Mouse (Mus musculus) frontal cortex, postnatal 25 days (tissue): Measurements from ENCODE around the gene Cers2.
"Not testable (repeated sequence)": the region's sequence is repeated elsewhere in the genome, so short reads cannot be mapped to it uniquely, and the experiment has no call there.

Source experiments
- DNase-seq, 2 experiments: peaks; one replicate each; pipeline ENCODE4 v3.0.0; 2022; ENCODE audit warnings: low spot score in 2 of 2

Gene Cers2

DNA sequence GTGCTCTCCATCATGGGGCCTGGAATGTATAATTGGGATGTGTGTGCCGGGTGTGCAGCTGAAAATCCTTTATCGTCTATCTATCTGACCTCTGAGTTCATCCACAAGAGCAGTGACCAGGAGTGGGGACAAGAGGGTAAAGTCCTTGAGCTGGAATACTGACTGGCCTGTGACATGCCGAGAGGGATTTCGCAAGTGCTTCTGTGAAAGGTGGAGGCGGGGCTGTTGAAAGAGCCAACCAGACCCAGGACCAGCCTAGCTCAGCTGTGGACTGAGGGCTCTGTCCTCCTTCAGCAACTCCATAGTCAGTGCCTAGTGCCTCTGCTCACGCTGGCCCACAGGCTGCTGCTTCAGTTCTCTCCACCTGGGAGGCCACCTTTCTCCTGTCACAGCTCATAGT lies 4.0 kb downstream of the Cers2 start:
- DNase-seq: no peak

DNA sequence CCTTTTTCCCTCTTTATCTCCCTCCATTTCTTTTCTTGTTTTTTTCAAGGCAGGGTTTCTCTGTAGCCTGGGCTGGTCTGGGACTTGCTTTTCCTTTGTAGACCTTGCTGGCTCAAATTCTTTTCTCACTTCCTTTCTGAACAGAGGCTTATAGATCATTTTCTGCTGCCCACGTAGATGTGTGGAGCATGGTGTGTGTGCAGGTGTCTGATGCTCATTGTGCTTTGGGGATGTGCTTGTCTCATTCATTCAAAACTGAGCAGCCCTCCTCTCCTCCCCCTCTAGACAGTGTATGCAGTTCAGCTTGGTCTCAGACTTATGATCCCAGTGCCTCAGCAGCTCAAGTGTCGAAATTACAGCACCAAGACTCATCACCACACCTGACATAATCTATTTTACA lies 4.5 kb downstream of the Cers2 start:
- DNase-seq: no peak

DNA sequence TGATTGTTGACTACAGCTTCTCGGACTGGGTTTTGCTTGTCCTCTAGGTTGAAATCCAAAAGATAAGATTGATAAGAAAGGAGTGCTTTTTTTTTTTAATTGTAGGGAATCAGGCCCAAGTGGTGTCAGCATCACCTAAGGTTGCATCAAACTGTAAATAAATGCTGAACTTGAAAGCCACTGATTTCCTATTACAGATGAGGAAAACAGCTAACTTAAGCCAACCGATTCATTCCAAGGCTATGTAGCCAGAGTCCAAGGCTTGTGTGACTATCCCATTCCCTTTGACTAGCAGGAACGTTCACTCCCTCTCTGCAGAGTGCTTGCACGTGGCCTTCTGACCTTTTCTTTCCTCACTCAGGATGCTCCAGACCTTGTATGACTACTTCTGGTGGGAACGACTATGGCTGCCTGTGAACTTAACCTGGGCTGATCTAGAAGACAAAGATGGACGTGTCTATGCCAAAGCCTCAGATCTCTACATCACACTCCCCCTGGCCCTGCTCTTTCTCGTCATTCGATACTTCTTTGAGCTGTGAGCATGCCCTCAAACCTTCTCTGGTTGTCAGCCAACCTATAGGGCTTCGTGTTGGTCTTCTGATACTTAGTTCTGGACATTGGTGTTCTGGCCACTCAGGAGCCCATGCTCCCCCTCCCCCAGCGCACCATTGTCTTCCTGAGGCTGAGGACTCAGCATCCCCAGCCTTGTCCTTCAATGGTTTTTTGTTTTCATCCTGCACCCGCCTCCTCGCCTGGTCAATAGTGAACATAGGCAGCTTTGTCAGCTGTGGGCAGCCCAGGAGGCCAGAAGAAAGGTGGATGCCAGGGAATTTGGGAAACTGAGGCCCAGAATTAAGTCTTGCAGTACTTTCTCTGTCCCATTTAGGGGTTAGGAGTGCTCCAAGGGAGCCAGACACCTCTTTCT lies 5.4 kb downstream of the Cers2 start:
- DNase-seq: no peak

DNA sequence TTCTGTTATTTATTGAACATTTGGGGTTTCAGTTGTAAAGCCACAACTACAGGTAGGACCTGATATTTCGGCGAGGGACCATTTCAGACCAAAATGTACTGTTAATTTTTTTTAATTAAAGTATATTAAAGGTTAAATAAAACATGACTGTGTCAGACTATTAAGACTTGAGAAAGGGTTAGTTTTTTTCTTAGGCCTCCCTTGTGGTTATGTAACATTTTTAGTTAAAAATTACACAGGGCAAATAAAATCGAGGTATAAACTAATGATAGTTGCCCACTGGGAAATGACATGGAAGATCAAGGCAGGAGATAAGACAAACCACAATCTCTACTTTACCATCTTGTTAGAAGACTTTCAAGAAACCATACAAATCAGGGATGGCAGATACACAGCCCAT lies 8.8 kb downstream of the Cers2 start:
- no peak for DNase-seq

DNA sequence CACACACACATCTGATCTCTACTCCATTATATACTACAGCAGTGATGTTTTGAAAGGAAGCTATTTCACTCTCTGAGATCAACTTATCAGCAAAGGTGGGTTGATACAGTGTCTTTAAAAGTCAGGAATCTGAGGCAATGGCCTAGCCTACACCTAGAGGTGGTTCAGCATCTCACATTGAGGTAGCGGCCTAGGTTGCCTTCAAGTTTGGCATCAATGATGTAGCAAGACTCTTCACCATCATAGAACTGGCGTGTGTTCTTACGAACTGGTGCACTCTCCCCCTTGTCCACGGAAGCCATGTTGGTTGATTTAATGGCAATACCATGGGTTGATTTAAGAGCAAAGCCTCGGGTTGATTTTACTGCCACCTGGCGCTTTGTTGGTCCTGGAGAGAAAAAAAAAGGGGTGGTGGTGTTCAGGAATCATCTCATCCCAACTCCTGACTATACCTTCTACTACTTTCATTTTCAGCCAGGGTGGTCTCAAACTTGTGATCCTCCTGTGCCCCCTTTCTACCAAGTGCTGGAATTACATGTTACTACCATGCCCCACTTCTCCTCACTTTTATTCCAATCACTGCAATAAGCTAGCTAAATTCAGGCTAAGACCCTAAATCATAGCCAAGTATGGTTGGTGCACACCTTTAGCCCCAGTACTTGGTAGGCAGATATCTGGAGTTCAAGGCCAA lies 10.0 kb downstream of the Cers2 start:
- no peak for DNase-seq

DNA sequence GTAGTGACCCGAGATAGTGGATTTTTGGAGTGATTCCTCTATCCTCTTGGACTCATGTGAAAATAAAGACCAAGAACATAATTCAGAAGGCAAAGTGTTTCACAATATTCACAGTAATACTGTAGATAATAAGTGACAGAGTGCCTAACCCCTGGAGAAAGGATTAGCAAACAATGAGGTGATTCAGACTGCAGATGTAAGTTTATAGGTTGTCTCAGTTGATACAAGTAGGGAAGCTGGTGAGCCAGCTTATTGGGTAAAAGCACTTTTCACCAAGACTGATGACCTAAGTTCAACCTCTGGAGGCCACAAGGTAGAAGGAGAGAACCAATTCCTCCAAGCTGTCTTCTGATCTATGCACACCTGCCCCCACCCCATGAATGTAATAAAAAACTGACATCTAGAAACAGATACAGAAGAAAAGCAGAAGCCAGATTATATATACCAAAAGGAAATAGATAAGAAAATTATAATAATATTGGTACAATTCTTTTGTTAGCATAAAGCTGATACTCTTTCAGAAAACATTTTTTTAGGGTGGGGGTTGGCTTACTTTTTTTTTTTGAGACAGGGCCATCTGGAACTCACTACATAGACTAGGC lies 14.3 kb downstream of the Cers2 start:
- no peak for DNase-seq

DNA sequence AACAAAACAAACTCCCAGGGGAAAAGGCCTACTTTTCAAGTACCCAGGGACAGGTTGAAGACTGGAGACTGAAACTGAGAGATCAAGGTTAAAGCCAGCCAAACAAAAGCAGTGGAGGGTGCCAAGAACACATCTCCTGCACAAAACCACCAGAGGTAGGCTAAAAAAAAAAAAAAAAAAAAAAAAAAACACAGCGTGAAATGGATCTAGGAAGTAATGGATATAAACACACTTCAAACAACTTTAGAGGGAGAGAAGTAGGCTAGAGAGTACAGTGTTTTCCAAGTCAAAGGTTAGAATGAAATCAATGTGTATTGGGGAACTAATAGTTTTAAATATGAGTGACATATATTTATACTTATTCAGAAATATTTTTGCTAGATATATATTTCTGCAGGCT lies 16.9 kb downstream of the Cers2 start:
- no peak for DNase-seq

DNA sequence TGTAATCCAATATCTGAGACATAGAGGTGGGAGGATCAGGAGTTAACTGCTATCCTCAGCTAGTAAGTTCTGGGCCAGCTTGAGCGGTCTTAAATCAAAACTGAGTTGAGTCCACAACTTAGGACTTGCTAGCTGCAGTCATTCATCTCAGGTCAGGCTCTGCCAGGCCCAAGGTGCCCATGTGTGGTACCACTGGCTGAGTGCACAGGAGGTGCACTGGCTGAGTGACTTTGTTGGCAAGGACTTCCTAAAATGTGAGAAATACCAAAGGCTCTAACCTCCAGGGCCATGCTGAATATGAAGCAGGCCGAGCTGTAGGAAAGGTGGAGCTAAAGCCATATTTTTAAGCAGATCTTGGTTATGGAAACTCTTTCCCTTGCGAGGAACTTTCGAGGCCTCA lies 22.8 kb downstream of the Cers2 start:
- DNase-seq: no peak

DNA sequence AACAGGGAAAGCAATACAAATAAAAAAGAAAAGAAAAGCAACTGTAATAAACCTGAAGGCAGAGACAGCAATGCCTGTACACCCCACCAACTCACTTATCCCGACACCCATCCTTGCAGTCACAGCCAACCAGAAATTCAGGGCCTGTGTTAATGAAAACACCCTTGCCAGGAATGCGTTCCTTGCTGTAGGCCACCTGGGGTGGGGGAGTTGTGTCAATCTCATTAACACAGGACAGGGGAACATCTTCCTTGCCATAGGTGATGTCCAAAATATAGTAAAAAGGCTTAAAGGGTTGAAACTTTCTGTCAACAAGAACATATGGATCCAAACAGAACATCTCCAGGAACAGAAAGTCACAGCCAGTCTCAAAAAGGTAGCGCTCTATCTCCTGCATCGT lies 23.7 kb downstream of the Cers2 start:
- DNase-seq: no peak

DNA sequence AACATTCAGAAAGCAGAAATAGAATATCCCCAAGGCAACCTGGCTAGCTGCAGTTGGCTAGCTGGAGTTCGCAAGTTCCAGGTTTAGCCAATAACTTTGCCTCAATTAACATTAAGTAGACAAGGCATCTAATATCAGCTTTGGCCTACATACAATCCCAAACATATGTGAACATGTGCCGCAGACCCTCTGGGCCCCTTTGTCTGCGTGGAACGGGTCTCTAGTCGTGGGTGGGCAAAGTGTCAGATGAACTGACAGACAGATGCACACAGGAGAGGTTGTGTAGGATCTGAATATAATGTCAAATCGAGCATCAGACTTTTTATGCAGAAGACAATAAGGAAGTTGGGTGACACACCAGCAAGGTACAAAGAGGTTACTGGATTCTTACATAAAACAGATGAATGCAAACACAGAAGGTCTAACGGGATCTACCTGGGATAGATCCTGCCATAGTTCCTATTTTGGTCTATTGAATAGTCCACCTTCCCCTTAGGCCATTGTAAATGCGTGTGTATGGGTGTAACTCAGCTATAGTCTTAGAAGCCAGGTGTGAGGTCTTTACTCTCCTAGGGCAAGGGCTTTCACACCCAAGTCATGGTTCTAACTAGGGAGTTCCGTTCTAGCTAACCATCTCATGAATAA lies 28.9 kb downstream of the Cers2 start:
- DNase-seq: not testable (repeated sequence)

DNA sequence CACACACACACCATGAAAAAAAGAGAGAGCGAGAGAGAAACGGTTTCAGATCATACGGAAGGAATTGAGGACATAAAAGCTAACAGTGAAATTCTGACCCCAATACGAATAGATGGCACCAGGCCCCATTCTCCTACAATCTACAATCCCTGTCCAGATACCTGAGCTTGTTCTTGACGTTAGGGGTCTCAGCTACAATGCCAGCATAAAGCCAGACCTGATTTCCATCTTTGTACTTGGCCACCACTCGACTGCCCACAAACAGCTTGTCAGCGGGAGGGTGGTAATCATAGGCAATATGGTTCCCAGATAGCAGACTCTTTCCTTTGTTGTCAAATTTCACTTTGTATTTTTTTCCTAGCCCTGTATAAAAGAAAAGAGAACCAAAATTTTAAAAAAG lies 31.9 kb downstream of the Cers2 start:
- no peak for DNase-seq

DNA sequence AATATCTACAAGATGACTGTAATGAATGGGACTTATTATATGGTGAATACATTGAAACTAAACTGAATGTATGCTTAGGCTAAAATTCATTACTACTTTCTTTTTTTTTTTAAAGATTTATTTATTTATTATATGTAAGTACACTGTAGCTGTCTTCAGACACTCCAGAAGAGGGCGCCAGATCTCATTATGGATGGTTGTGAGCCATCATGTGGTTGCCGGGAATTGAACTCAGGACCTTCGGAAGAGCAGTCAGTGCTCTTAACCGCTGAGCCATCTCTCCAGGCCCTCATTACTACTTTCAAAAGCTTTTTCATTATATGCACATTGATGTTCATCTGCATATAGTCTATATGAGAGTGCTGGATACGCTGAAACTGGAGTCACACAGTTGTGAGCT lies 33.8 kb downstream of the Cers2 start:
- DNase-seq: not testable (repeated sequence)

DNA sequence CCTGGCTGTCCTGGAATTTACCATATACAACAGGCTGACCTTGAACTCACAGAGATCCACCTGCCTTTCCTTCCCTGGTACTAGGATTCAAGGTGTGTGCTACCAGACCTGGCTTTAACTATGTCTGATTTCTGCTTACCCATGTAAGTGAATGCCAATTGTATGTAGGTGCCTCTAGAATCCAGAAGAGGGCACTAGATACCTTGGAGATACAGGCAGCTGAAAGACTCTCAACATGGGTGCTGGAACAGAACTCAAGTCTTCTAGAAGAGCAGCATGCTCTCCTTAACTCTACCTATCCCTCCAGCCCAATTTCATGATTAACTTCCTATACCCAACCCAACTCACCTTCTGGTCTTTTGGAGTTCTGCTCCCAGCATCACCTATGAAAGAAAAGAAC lies 34.9 kb downstream of the Cers2 start:
- DNase-seq: no peak

DNA sequence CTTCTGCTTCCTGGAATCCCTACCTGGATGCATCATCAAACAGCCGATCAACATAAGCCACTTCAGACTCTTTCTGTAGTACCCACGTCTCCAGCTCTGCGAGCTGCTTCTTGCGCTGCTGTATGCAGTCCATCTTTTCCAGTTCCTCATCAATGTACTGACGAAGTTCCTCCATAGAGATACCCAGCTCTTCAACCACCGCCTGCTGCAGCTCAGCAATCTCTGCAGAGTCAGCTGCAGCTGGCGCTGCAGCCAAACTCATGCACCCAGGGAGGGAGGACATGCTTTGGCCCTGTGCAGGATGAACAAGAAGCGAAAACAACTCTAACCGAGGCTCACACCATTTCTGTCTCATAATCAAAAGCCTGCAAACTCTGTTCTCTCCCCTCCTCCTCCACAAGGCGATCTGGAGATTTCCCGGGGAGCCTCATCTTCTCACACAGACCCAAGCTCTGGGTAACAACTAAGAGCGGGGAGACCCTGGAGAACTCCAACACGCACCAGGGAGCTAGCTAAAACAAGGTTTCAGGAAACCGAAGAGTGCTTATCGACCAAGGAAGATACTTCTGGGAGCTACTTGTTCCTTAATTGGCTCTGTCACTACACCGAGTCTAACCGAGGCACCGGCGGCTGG lies 41.4 kb downstream of the Cers2 start:
- not testable (repeated sequence) for DNase-seq

DNA sequence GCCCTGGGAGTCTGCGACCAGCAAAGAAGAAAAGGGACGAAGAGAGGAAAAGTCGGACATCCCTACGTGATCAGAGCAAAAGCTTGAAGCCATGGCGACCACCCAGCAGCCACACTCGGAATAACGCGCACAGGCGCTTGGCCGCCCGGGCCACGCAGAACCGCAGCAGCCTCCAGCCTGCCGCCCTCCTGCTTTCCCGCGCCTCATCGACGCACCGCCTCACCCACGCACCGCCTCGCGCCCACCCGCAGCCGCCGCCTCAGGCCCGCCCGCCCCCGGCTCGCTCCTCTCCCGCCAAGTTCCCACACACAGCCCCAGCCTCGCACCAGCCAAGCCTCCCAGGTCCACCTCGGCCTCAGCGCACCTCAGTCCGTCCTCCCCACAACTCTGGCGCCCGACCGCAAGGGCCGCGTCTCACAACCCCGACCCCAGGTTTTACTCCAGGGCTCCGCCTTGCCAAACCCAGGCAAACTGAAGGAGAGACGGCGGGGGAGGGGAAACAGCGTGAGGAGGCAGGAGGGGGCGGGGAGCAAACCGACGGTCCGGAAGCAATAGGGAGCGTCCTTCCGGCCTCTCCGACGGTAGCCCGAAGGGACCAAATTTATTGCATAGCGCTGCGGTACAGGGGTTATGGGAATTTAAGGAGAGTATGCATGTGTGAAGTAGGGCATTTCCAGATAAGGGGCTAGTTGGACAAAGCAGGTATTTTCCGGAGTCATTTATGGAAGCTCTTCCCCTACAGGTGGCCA lies 42.3 kb downstream of the Cers2 start, which contains the start of gene Setdb1:
Gene Setdb1, minus strand, starts transcription at position 502 of the 749 bp plus-strand sequence.
- peak; percentile 80 to 93 for DNase-seq

DNA sequence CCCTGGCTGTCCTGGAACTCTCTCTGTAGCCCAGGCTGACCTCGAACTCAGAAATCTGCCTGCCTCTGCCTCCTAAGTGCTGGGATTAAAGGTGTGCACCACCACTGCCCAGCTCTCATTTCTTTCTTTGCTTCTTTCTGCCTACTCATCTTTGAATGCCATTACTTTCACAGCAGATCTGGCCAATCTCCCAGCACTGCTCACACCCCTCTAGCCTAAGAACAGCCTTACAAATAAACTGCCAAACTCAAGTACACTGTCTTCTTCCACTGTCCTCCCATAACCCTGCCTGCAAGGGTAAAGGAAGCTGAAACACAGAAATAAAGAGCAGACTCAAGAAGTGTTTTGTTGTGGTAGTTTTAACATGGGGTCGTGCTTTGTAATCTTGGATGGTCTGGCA lies 43.2 kb downstream of the Cers2 start:
- no peak for DNase-seq

DNA sequence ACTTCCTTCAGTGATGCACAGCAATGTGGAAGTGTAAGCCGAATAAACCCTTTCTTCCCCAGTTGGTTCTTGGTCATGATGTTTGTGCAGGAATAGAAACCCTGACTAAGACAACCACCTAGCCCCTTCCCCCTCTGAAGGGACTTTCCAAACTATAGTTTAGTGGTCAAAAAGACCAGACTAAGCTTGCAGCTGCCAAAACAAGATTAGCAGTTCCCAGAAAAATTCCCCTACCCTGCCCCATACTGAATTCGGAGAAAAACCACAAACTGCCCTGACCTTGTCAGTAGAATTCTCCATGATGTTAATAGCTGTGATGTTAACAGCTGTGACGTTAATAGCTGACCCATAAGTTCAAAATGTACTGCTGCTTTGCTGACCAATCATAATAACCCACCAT lies 45.7 kb downstream of the Cers2 start:
- not testable (repeated sequence) for DNase-seq

DNA sequence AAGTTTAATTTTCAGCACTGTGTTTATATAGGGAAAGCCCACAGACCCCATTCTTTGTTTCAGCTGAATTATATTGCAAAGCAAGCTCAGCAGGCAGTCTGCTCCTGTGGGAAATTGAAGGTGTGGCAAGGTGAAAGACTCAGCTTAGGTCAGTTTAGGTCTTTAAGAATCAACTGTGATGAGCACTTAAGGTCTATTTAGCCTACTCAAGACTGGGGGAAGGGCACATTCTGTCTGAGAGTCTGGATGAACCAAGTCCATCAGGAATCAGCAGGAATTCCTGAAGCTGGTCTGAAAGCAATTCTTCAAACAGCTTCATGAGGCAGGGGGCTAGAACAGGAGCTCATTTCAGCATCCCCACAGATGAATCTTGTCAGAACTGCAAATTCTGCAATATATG lies 55.5 kb downstream of the Cers2 start:
- no peak for DNase-seq
